Mouse (Mus musculus): ENCODE measurements around the gene Dnaaf5.

The Dnaaf5 gene

GRCm38 (mm10) chr5:139141326-139141725 is 8.7 kb upstream of the Dnaaf5 start:
- no peak for DNase-seq (ENCODE audit: low read depth)

- no peak for DNase-seq (ENCODE audit: low read depth)
Observed at GRCm38 (mm10) chr5:139143890-139144289, 6.1 kb upstream of the Dnaaf5 start.

- DNase-seq (ENCODE audit: low read depth), result peak; percentile 46
Observed at GRCm38 (mm10) chr5:139145726-139146125, 4.3 kb upstream of the Dnaaf5 start.

GRCm38 (mm10) chr5:139146476-139147075 is 3.4 kb upstream of the Dnaaf5 start:
- DNase-seq (ENCODE audit: low read depth), result no peak

- no peak for DNase-seq (ENCODE audit: low read depth)
Observed at GRCm38 (mm10) chr5:139147178-139148078, 2.6 kb upstream of the Dnaaf5 start.

- no peak for DNase-seq (ENCODE audit: low read depth)
Observed at GRCm38 (mm10) chr5:139149006-139149672, 884 bp upstream of the Dnaaf5 start.

- peak; percentile 66 for DNase-seq (ENCODE audit: low read depth)
Observed at GRCm38 (mm10) chr5:139150603-139151031, 594 bp downstream of the Dnaaf5 start.

- peak; percentile 11 for DNase-seq (ENCODE audit: low read depth)
Observed at GRCm38 (mm10) chr5:139160899-139161298, 10.9 kb downstream of the Dnaaf5 start.

GRCm38 (mm10) chr5:139161632-139162031 is 11.6 kb downstream of the Dnaaf5 start:
- peak; percentile 83 for DNase-seq (ENCODE audit: low read depth)

GRCm38 (mm10) chr5:139166781-139167361 is 16.8 kb downstream of the Dnaaf5 start:
- peak; percentile 95 for DNase-seq (ENCODE audit: low read depth)

GRCm38 (mm10) chr5:139167548-139167947 is 17.5 kb downstream of the Dnaaf5 start:
- peak; percentile 27 for DNase-seq (ENCODE audit: low read depth)

GRCm38 (mm10) chr5:139171929-139172328 is 21.9 kb downstream of the Dnaaf5 start:
- DNase-seq (ENCODE audit: low read depth), result no peak

- DNase-seq (ENCODE audit: low read depth), result no peak
Observed at GRCm38 (mm10) chr5:139174141-139174540, 24.1 kb downstream of the Dnaaf5 start.

GRCm38 (mm10) chr5:139174556-139175547 is 24.8 kb downstream of the Dnaaf5 start:
- peak; percentile 91 for DNase-seq (ENCODE audit: low read depth)

GRCm38 (mm10) chr5:139178895-139179631 is 29.0 kb downstream of the Dnaaf5 start:
- peak; percentile 74 for DNase-seq (ENCODE audit: low read depth)

GRCm38 (mm10) chr5:139183131-139183530 is 33.1 kb downstream of the Dnaaf5 start:
- no peak for DNase-seq (ENCODE audit: low read depth)

- no peak for DNase-seq (ENCODE audit: low read depth)
Observed at GRCm38 (mm10) chr5:139183601-139184000, 33.6 kb downstream of the Dnaaf5 start.

- DNase-seq (ENCODE audit: low read depth), result no peak
Observed at GRCm38 (mm10) chr5:139184897-139185296, 34.9 kb downstream of the Dnaaf5 start.

GRCm38 (mm10) chr5:139189726-139190125 is 39.7 kb downstream of the Dnaaf5 start:
- no peak for DNase-seq (ENCODE audit: low read depth)

GRCm38 (mm10) chr5:139190958-139191357 is 40.9 kb downstream of the Dnaaf5 start:
- DNase-seq (ENCODE audit: low read depth), result no peak
